Mouse (Mus musculus) layer of hippocampus, adult 6 months (tissue): Measurements from ENCODE around the gene Vps13a. TPM values are rescaled to one million over a fixed set of nuclear protein-coding genes. Genes with fewer than 3 reads are reported as not detected.

Experiments used
- long read RNA-seq, 2 experiments: library from polyadenylated mRNA; unstranded; transcript quantifications; one replicate each; pipeline ENCODE4 v2.0.0; 2019 to 2020
- polyA plus RNA-seq: library from polyadenylated mRNA; unstranded; fragments of <200 nt; fragmentation: Nextera tagmentation; gene quantifications from 2 replicates; pipeline ENCODE4 v1.2.3, GENCODE M21; 2021

Gene Vps13a
- 19.5 and 25.0 TPM in 2 replicates for polyA plus RNA-seq
- long read RNA-seq, experiment 1, partial matches to known transcripts = 37 of 40 reads
- long read RNA-seq, experiment 1, other reads (novel, unspliced or antisense) = 3 of 40 reads
- long read RNA-seq, experiment 2, partial matches to known transcripts = 14 of 21 reads
- long read RNA-seq, experiment 2, other reads (novel, unspliced or antisense) = 4 of 21 reads

DNA sequence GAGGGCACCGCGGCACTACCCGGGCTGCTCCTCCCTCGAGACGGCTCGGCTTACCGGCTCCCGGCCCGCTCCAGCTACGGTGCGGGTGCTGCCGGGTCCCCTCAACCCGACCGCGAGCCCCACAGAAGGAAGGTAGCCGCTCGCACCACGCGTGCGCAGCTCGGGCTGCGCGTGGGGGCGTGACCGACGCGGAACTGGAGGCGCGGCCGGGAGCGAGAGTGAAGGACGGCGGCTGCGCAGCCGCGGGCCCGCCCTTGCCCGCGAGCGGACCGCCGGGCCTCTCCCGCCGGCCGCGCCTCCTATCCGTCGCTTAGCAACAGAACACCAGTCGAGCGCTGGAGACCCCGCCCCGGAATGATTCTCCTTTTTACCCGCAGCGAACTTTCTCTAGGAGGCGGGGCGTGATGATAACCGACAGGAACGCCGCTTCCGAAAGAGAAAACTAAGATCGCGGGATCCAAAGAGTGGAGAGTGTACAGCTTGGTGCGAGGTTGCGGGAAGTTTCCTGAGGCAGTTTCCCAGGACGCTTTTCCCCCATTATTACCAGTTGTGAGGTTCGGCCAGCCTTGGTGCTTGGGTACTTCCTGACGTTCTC lies at the start of gene Vps13a:
Vps13a (minus strand) TSS at position 144 of the 595 bp plus-strand sequence.

Other genes starting within 250 kb of the Vps13a start
- not detected in 2 replicates for gene Foxb2, start 92.9 kb upstream of the Vps13a start, polyA plus RNA-seq
- 40.8 and 56.6 TPM in 2 replicates for gene Prune2, start 175.2 kb upstream of the Vps13a start, polyA plus RNA-seq